Mouse (Mus musculus): ENCODE measurements around the gene Clec2i.
"Not testable (repeated sequence)": the region's sequence is repeated elsewhere in the genome, so short reads cannot be mapped to it uniquely, and the experiment has no call there.

The Clec2i gene

DNA sequence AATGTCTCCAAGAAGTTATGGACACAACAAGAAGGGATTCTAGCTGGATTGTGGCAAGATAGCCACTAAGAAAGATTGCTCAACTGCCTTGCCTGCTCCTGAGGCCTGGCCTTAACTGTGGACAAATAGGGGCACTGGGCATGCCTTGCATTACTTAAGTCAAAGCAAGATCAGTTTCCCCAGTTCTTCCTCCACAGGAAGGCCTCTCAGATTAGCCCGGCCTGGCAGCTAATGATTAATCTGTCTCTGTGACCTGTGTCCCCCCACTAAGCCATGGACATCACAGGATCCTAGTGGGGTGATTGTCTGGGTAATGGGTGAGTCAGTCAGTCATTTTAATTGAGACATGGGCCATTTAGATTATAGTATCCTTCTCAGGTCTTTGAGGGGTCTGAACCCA is 31.9 kb upstream of the Clec2i start:
- DNase-seq: no peak

DNA sequence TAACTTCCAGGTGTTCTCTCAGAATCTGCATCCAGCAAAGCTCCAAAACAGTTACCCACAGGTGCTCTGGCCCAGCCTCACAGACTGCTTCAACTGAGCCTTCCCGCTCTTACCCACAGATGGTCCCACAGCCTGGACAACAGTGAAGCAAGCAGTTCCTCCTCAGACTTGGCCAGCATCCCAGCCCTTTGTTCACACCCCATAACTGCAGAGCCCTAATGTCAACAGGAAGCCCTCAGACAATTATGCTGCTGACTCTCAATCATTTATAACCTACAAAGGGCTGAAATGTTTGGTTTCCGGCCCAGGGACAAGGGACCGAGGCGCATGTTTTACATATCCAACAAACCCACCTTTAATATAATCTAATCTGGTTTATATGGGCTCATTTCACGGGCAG is 31.1 kb upstream of the Clec2i start:
- peak; percentile 62 to 70 for DNase-seq

GRCm38 (mm10) chr6:128857976-128858375 is 29.4 kb upstream of the Clec2i start:
- DNase-seq: no peak

GRCm38 (mm10) chr6:128868861-128869260 is 18.5 kb upstream of the Clec2i start:
- DNase-seq: peak in 1 of 2 experiments; percentile 42

DNA sequence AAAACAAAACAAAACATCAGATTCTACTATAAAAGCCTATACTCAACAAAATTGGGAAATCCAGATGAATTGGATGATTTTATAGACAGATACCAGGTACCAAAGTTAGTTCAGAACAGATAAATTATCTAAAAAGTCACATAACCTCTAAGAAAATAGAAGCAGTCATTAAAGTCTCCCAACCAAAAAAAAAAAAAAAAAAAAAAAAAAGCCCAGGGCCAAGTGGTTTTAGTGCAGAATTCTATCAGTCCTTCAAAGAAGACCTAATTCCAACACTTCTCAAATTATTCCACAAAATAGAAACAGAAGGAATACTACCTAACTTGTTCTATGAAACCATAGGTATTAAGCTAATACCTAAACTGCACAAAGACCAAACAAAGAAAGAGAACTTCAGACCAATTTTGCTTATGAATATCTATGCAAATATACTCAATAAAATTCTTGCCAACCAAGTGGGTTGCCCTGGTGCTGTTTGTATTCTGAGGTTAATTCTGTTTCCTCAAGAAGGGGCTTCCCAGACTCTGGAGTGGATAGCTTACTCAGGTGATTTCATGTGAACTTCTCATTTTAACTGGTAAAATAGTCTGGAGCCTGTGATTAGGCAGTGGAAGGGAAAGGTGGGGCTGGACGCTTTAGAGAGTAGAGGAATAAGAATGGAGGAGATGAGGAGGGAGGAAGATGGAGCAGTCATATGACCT is 15.3 kb upstream of the Clec2i start:
- peak; percentile 44 to 51 for DNase-seq

- peak; percentile 64 to 71 for DNase-seq
These were observed 1.4 kb downstream of the Clec2i start for GRCm38 (mm10) chr6:128888834-128889233.

GRCm38 (mm10) chr6:128890948-128891355 is 3.6 kb downstream of the Clec2i start, which contains the start of gene BC035044:
Gene BC035044, minus strand, starts transcription at chr6:128891126.
- peak; percentile 51 to 53 for DNase-seq

GRCm38 (mm10) chr6:128895404-128896001 is 8.1 kb downstream of the Clec2i start:
- no peak for DNase-seq

GRCm38 (mm10) chr6:128900044-128900443 is 12.7 kb downstream of the Clec2i start:
- no peak for DNase-seq

- DNase-seq: not testable (repeated sequence)
These were observed 13.6 kb downstream of the Clec2i start for GRCm38 (mm10) chr6:128900796-128901552.

DNA sequence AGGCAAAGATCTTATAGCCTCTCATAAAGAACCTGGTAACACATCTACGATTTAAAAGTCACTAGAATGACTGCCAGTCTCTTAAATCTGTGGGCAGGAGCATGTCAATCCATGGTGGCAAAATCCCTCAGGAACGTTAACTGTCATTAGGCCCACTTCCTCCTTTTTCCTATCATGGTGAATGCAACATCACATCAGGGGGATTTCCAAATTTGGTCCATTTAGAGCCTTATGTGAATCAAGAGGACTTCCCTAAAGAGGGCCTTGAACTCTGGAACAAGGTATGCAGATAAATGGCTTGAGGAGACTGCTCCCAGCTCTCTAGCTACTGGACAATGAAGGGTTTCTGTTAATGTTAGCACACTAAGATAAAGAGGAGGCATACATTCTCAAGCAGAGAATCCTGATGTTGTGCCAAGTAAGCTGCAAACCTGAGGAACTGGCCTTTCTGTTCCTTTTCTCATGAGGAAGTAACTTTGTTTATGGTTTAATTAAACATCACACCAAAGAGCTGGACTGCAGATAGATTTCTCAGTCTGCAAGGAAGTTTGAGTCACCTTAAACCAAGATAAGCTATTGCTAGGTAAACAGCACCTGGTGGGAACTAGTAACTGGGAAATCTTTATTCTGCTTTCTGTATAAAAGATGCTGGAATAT is 26.3 kb downstream of the Clec2i start:
- peak; percentile 6 to 7 for DNase-seq

- DNase-seq: no peak
These were observed 29.9 kb downstream of the Clec2i start for GRCm38 (mm10) chr6:128917322-128917721.

DNA sequence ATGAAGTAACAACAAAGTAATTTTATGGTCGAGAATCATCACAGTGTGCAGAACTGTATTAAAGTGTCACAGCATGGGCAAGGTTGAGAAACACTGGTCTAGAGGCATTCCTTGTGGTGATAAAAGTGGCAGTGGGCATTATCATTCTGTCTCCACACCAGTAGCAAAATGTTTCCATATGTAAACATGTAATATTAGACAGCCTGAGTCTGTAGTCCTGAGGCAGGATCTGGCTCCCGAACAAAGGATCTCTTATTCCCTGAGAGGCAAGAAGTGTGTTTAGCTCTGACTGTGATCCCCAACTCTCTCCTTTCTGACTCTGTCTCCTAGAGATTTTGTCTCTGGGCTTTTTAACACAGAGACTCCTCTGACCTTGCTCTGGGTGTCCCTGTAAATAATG is 45.7 kb downstream of the Clec2i start:
- DNase-seq: no peak

GRCm38 (mm10) chr6:128934081-128934480 is 46.7 kb downstream of the Clec2i start, which contains the start of gene Clec2g:
Gene Clec2g, plus strand, starts transcription at chr6:128934381.
- DNase-seq: not testable (repeated sequence)

- not testable (repeated sequence) for DNase-seq
These were observed 48.7 kb downstream of the Clec2i start for GRCm38 (mm10) chr6:128935889-128936665.

- DNase-seq: no peak
These were observed 54.4 kb downstream of the Clec2i start for GRCm38 (mm10) chr6:128941646-128942421.

DNA sequence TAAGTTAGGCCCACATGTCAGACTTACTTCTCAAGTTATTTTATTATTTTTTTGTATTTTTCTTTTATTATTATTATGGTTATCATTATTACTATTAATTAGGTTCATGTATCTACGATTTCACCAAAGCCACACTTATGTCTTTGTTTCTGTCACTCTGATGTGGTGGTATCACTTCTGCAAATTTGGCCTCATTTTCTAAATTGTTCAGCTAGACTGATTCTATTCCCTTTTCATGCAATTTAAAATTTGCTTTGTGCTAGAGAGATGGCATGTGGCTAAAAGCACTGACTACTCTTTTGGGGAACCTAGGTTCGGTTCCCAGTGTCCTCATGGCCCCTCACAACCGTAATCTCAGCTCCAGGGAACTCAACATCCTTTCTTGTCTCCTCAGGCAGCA is 58.2 kb downstream of the Clec2i start:
- peak; percentile 20 to 31 for DNase-seq

Data from B cell, adult 2 months (primary cell).